Mouse (Mus musculus) cerebellum, postnatal 10 days (tissue): ENCODE data around the gene Pard3.

Experiments
- DNase-seq, 2 experiments: peaks; one replicate each; pipeline ENCODE4 v3.0.0; 2021; ENCODE audit warnings: mixed read lengths in 2 of 2

Gene Pard3

GRCm38 (mm10) chr8:127347890-127348495 lies 284.3 kb downstream of the Pard3 start:
- no peak for DNase-seq

GRCm38 (mm10) chr8:127361796-127362195 lies 298.1 kb downstream of the Pard3 start:
- DNase-seq = no peak

- no peak for DNase-seq
Measured at GRCm38 (mm10) chr8:127368347-127368746, 304.7 kb downstream of the Pard3 start.

- DNase-seq = peak in 1 of 2 experiments; percentile 13
Measured at GRCm38 (mm10) chr8:127371326-127371949, 307.7 kb downstream of the Pard3 start.

DNA sequence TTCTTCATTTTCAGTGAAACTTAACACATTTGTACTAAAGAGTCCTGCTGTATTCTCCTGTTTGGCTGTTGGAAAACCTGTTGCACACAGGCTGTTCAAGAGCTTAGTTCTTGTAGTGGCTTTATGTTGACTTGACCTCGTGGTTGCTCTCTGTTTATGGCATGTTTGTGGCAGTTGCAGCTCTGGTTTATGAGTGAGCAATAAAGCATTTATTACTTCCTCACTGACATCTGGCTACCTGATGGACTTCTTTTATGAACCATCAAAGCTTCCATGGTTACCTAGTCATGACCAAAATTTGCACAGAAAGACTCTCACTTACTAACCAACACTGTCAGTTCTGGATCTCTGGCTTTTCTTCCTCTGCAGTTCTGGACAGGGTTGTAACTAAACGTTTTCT lies 314.1 kb downstream of the Pard3 start:
- DNase-seq = no peak

- peak; percentile 72 to 81 for DNase-seq
Measured at GRCm38 (mm10) chr8:127378994-127379858, 315.5 kb downstream of the Pard3 start.

DNA sequence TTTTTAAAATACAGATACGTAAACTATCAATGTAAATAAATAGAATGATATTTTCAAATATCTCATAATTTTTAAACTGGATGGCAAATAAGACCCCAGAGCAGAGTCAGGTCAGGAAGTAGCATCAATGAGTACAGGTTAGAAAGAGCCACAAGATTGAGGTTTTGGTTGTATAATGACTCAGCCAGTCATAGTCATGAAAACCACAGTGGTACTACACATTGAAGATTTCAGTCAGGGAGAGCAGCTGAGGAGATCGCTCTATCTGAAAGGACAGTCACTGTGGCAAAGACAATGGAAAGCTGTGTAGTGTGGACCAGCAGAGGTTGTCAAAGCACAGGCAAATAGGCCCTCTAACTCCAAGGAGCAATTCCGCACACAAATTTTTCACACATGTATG lies 317.6 kb downstream of the Pard3 start:
- no peak for DNase-seq

DNA sequence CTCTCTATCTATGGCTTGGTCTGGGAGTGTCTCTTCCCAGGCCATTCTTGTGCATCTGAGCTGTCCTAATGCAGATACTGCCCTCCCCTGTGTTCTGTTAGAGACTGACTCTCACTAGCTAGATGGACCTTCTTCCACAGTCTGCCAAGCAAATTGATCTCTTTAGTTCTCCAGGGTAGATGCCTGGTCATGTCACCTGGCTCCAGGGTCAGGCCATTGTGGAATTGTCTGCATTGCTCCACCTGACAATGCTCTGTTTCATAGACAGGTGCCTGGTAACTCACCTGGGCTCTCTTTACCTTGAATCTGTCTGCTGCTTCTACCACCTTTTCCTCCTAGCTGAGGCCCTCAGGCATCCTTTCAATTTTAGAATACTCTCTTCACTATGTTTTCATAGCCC lies 329.0 kb downstream of the Pard3 start:
- DNase-seq = no peak

DNA sequence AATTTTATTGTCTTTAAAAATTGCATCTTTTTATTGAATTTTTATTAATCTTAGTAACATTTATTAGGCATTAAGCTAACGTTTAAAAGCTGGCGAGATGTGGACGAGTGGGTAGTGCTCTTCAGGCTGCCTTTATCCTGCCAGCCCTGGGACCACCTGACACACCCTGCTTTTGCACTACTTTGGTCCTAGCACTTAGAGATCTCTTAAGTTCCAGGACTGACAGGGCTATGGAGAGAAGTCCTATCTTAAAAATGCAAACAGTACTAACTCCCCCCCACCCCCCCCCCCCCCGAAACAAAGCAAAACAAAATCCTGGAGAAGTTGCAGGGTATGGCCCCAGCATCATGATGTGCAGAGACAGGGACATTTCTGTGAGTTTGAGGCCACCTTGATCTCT lies 331.8 kb downstream of the Pard3 start:
- DNase-seq = no peak

DNA sequence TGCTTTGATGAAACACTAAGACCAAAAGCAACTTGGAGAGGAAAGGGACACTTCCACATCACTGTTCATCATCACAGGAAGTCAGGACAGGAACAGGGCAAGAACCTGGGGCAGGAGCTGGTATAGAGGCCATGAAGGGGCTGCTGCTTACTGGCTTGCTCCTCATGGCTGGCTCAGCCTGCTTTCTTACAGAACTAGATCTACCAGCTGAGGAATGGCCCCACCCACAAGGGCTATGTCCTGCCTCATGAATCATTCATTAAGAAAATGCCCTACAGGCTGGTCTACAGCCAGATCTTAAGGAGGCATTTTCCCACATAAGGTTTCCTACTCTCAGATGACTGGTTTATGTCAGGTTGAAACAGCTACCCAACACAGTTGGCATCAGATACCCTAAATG lies 342.1 kb downstream of the Pard3 start:
- no peak for DNase-seq

- DNase-seq = no peak
Measured at GRCm38 (mm10) chr8:127410606-127411005, 346.9 kb downstream of the Pard3 start.

- no peak for DNase-seq
Measured at GRCm38 (mm10) chr8:127411190-127411848, 347.6 kb downstream of the Pard3 start.

GRCm38 (mm10) chr8:127423021-127423420 lies 359.3 kb downstream of the Pard3 start:
- no peak for DNase-seq

- peak; percentile 44 to 56 for DNase-seq
Measured at GRCm38 (mm10) chr8:127424211-127424916, 360.7 kb downstream of the Pard3 start.

GRCm38 (mm10) chr8:127426857-127427256 lies 363.2 kb downstream of the Pard3 start:
- DNase-seq = no peak

GRCm38 (mm10) chr8:127428004-127428403 lies 364.3 kb downstream of the Pard3 start:
- DNase-seq = peak; percentile 16 to 32

- DNase-seq = no peak
Measured at GRCm38 (mm10) chr8:127431236-127431635, 367.5 kb downstream of the Pard3 start.

DNA sequence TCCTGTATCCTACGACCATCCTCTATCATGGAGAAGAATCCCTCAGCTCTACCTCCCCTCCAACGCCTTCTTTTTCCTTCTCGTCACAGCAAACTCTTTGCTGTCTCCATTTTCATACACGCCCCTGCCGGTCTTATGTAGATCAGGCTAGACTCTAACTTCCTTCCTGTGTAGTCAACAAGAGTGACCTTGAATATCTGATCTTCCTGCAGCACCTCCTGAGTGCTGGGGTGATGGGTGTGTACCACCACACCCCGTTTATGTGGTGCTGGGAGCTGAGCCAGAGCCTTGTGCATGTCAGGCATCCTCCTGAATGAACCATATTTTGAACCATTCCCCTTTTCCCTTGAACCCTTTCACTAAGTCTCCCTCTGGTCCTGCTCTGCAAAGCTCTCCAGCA lies 372.3 kb downstream of the Pard3 start:
- DNase-seq = no peak

- no peak for DNase-seq
Measured at GRCm38 (mm10) chr8:127437613-127438235, 374.0 kb downstream of the Pard3 start.

DNA sequence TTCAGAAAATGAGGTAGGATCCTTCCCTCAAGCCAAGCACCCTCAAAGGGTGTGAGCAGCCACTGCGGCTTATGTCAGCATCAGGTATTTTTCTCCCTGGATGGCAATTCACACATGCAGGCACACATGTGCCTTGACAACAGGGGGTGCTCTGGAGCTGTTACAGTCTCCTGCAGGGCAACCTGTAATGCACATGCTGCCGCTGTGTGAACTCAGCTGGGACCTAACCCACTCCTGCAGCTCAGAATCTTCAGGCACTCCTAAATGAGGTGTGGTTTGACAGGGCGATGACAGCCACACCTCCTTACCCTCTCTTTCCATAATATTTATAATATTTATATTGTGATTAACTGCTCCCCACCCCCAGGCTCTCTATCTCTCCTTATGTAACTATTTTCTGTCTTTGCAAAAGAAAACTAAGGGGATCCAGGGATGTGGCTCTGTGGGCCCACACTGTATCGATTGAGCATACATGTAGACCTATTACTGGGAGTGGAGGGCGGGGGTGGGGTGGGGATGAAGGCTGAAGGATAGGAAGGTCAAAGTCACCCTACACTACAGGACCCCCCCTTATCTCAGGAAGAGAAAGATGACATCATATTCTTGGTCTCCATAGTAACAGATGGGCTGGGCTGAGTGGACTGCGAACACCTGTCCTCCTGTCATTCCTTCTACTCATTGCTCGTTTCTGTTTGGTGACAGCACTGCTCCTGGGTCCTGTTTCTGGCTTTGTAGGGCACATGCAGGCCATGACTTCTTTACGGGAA lies 375.1 kb downstream of the Pard3 start:
- peak; percentile 24 to 34 for DNase-seq
